Mouse (Mus musculus): ENCODE data around the gene Zscan2. TPM values are rescaled to one million over a fixed set of nuclear protein-coding genes. Genes with fewer than 3 reads are reported as not detected.

The Zscan2 gene
- polyA plus RNA-seq, 1 experiment from 2014 or later = 2.7 TPM

DNA sequence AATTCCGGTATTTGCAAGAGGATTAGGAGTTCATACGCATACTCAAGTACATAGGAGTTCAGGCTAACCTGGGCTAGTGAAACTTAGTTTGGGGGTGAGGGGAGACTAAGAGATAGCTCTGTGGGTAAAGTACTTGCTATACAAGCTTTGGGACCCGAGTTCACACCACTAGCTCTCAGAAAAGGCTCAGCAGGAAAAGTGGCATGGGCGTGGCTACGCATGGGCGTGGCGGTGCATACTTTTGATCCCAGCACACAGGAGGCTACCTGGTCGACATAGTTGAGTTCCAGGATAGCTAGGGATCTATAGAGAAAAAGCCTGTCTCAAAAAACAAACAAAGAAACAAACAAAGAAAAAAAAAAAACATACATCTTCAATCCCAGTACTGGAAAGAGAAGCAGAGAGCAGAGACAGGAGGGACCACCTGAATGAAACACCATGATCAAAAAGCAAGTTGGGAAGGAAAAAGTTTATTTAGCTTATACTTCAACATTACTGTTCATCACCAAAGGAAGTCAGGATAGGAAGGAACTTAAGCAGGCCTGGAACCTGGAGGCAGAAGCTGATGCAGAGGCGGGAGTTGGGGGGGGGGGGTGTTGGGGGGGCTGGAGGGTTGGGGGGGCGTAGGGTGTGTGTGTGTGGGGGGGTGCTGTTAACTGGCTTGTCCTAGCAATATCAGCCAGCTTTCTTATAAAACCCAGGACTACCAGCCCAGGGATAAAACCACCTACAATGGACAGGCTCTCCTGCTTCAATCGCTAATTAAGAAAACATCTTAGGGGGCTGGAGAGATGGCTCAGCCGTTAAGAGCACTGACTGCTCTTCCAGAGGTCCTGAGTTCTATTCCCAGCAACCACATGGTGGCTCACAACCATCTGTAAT is 26.8 kb upstream of the Zscan2 start:
- H3K9ac ChIP-seq = no peak overlapping the region
- no peaks in the 10 kb centered on the region for H3K27me3 ChIP-seq
- H3K4me3 ChIP-seq = no peak overlapping the region
- WGBS = 24% methylated on average over 12 of the region's 12 CpGs
- H3K36me3 ChIP-seq = no peaks in the 10 kb centered on the region
- no peak overlapping the region for H3K4me2 ChIP-seq
- H3K27ac ChIP-seq = no peak overlapping the region; the same call in 1 of the 2 replicates
- 0 out of 2 replicates have a peak, but pooled peaks have one; percentile 33 for ATAC-seq (ENCODE audit: borderline replicate concordance, extremely low read depth, low FRiP score, low TSS enrichment)
- peaks cover 35% of the 10 kb centered on the region for H3K4me1 ChIP-seq
- H3K9me3 ChIP-seq = no peaks in the 10 kb centered on the region

DNA sequence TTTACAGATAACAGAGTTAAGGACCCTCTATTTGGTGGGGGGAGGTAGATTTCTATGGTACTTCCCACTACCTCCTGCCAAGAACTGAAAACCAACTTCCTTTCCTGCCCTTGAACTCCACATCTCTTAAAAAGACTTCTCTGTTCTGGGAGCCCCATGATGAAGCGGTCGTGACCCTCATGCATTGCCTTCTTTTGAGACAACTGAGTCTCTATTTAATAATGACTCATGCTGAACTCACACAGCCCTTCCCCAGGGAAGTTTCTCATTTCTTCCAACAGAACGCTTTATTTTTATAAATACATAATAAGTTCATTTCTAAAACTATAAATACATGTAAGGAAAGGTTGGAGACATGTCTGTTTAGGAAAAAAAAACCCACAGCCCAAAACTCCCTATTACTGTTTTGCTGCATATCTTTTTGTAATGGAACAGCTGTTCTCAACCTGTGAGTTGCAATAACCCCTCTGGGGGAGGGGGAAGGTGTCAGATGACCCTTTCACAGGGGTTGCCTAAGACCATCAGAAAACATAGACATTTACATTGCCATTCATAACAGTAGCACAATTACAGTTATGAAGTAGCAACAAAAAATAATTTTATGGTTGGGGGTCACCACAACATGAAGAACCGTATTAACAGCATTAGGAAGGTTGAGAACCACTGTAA is 24.6 kb upstream of the Zscan2 start:
- H3K4me1 ChIP-seq = peaks cover 38% of the 10 kb centered on the region
- peak overlapping the region; percentile 9; the same call in 1 of the 2 replicates for H3K27ac ChIP-seq
- H3K9me3 ChIP-seq = no peaks in the 10 kb centered on the region
- no peak overlapping the region for H3K9ac ChIP-seq
- no peak for ATAC-seq (ENCODE audit: borderline replicate concordance, extremely low read depth, low FRiP score, low TSS enrichment)
- H3K4me2 ChIP-seq = no peak overlapping the region
- no peak overlapping the region for H3K4me3 ChIP-seq
- H3K36me3 ChIP-seq = no peaks in the 10 kb centered on the region
- 51% methylated on average over 4 of the region's 4 CpGs for WGBS
- no peaks in the 10 kb centered on the region for H3K27me3 ChIP-seq

DNA sequence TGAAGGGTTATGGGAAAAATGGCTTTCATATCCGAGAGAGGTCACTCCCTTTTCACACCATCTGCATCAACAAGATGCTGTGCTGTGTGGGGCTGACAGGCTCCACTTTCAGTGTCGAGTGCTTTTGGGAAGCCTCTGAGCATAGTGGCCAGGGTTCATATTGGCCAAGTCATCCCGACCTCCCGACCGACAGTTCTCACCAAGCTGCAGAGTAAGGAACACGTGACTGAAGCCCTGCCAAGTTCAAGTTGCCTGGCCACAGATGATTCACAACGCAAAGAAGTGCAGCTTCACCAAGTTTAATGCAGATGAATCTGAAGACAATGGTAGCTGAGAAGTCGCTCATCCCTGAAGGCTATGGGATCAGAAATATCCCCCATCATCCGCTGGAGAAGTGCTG is 23.0 kb upstream of the Zscan2 start:
- Histone ChIP-seq H3K4me3 (no peak overlapping the region), H3K36me3 (no peaks in the 10 kb centered on the region), H3K27me3 (no peaks in the 10 kb centered on the region), H3K4me1 (peaks cover 31% of the 10 kb centered on the region), H3K9me3 (no peaks in the 10 kb centered on the region), H3K27ac (no peak overlapping the region), H3K9ac (peak overlapping the region; percentile 4; the same call in 1 of the 2 replicates), H3K4me2 (no peak overlapping the region)
- ATAC-seq (ENCODE audit: borderline replicate concordance, extremely low read depth, low FRiP score, low TSS enrichment) = no peak
- WGBS = 34% methylated on average over 9 of the region's 9 CpGs

DNA sequence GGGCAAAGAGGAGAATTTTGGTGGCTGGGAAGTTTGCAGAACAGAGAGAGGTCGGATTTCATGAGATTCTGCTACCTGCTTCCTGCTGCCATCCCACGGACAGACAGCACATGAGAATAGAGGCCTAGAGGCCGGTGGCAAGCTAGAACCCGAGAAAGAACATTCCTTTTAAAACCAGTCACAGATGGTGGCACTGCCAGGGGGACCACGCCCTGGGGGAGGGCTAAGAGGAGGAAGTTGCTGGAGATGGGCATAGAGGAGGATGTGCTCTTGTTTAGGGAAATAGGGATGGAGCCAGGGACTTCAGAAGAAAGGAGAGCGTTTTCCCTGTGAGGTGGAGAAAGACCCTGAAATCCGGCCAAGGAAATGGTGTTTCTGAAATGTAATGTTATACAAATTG is 22.5 kb upstream of the Zscan2 start:
- ATAC-seq (ENCODE audit: borderline replicate concordance, extremely low read depth, low FRiP score, low TSS enrichment) = no peak
- Histone ChIP-seq H3K4me3 (no peak overlapping the region), H3K27ac (no peak overlapping the region), H3K4me1 (peaks cover 27% of the 10 kb centered on the region), H3K9ac (peak overlapping the region; percentile 4; the same call in 1 of the 2 replicates), H3K27me3 (no peaks in the 10 kb centered on the region), H3K36me3 (no peaks in the 10 kb centered on the region), H3K9me3 (no peaks in the 10 kb centered on the region), H3K4me2 (no peak overlapping the region)
- 36% methylated on average over 7 of the region's 7 CpGs for WGBS

DNA sequence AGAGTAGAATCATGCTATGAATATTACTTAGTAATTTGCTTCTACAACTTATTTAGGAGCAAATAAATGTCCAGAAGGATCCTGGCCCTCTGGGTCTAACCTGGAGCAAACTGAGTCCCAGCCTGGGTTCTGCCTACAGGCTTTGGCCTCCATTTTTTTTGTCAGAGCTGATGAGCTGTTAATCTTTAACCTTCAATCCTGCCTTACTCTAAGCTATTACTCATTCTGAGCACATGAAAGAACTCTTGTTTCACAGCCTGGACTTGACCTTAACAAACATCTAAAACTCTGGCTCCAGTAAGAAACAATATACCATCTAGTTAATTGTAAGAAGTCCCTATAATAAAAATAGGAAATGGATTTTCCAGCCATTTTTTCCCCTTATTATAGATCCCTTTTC is 21.0 kb upstream of the Zscan2 start:
- Histone ChIP-seq H3K9ac (no peak overlapping the region), H3K4me1 (peaks cover 22% of the 10 kb centered on the region), H3K9me3 (no peaks in the 10 kb centered on the region), H3K36me3 (no peaks in the 10 kb centered on the region), H3K27ac (no peak overlapping the region), H3K4me2 (no peak overlapping the region), H3K27me3 (no peaks in the 10 kb centered on the region), H3K4me3 (no peak overlapping the region)
- ATAC-seq (ENCODE audit: borderline replicate concordance, extremely low read depth, low FRiP score, low TSS enrichment) = no peak

DNA sequence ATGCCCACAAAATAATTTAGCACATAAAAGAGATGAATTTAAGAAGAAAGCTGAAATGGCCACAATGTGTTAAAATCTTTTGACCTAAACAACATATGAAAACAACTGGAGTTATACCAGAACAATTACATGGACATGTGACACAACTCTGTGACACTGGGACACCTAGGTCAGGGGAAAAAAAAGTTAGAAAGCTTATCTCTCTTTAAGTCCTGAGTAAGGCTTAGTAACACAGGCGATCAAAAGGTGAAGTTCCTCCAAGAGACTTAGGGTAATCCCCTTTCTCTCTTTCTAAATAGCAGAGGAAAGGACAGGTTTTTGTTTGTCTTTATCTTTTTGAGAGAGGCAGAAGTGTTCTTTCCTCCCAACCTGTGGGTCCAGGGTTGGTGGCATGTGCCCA is 20.5 kb upstream of the Zscan2 start:
- no peak overlapping the region for H3K4me3 ChIP-seq
- H3K27me3 ChIP-seq = no peaks in the 10 kb centered on the region
- H3K4me2 ChIP-seq = no peak overlapping the region
- no peaks in the 10 kb centered on the region for H3K36me3 ChIP-seq
- ATAC-seq (ENCODE audit: borderline replicate concordance, extremely low read depth, low FRiP score, low TSS enrichment) = no peak
- no peaks in the 10 kb centered on the region for H3K9me3 ChIP-seq
- H3K27ac ChIP-seq = no peak overlapping the region
- no peak overlapping the region for H3K9ac ChIP-seq
- peaks cover 20% of the 10 kb centered on the region for H3K4me1 ChIP-seq
- 34% methylated on average over 1 of the region's 1 CpGs for WGBS

DNA sequence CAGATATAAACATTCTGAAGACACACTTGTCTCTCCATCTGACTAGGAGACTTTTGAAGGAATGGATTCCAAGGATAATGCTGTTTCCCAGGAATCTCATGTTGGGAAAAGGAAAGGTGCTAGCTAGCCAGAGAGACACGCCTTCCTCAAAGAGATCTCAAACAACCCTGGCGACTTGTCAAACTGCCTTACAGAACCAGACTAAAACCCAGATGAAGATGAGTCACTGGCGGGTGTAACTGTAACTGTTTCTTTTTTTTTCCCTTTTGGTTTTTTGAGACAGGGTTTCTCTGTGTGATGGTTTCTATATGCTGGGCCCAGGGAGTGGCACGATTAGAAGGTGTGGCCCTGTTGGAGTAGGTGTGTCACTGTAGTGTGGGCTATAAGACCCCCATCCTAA is 19.8 kb upstream of the Zscan2 start:
- Histone ChIP-seq H3K4me2 (no peak overlapping the region), H3K27ac (no peak overlapping the region), H3K27me3 (no peaks in the 10 kb centered on the region), H3K4me1 (peaks cover 14% of the 10 kb centered on the region), H3K36me3 (no peaks in the 10 kb centered on the region), H3K9ac (no peak overlapping the region), H3K9me3 (no peaks in the 10 kb centered on the region), H3K4me3 (no peak overlapping the region)
- ATAC-seq (ENCODE audit: borderline replicate concordance, extremely low read depth, low FRiP score, low TSS enrichment) = no peak
- WGBS = 66% methylated on average over 4 of the region's 4 CpGs

DNA sequence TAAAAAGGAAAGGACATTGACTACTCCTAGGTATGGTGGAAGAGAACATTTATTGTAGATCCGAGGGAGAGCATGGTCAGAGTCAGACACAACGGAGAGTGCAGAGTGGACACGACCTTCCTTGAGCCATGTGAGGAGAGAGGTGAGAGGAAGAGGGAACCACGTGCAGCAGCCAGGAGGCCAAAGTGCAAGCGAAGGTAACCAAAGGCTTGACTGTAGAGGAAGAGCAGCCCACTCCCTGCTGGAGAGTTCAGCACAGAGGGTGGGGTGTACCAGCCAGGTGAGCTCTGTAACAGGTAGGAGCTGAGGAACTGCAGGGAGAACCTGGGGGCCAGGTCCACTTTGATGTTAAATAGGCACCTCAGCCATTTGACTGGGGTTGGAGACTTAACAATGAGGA is 18.6 kb upstream of the Zscan2 start:
- H3K4me1 ChIP-seq = peaks cover 12% of the 10 kb centered on the region
- H3K36me3 ChIP-seq = no peaks in the 10 kb centered on the region
- no peak overlapping the region for H3K4me2 ChIP-seq
- 62% methylated on average over 5 of the region's 5 CpGs for WGBS
- no peak for ATAC-seq (ENCODE audit: borderline replicate concordance, extremely low read depth, low FRiP score, low TSS enrichment)
- H3K9ac ChIP-seq = no peak overlapping the region
- H3K4me3 ChIP-seq = no peak overlapping the region
- no peaks in the 10 kb centered on the region for H3K9me3 ChIP-seq
- no peak overlapping the region for H3K27ac ChIP-seq
- no peaks in the 10 kb centered on the region for H3K27me3 ChIP-seq

DNA sequence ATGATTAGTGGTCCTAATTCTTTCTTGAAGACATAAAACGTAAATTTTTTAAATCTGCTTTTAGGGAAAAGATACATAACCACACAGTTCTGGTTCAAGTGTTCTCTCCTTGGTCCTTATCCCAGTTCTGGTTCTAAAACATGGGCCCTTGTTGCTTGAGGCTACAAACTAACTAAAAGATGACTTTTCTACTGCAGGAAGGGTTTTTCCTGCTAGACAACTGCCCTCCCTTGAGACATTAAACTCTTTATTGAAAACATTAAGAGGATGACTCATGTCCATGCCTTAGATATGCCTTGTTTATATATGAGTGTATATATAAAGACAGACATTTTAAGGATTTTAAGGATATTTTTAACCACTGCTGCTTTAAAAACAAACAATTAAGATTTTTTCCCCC is 17.5 kb upstream of the Zscan2 start:
- no peak for ATAC-seq (ENCODE audit: borderline replicate concordance, extremely low read depth, low FRiP score, low TSS enrichment)
- Histone ChIP-seq H3K4me1 (peaks cover 5% of the 10 kb centered on the region; the same call in 1 of the 2 replicates), H3K27me3 (no peaks in the 10 kb centered on the region), H3K9ac (no peak overlapping the region), H3K36me3 (no peaks in the 10 kb centered on the region), H3K9me3 (no peaks in the 10 kb centered on the region), H3K27ac (no peak overlapping the region), H3K4me3 (no peak overlapping the region), H3K4me2 (no peak overlapping the region)
- WGBS = 78% methylated on average over 1 of the region's 1 CpGs

DNA sequence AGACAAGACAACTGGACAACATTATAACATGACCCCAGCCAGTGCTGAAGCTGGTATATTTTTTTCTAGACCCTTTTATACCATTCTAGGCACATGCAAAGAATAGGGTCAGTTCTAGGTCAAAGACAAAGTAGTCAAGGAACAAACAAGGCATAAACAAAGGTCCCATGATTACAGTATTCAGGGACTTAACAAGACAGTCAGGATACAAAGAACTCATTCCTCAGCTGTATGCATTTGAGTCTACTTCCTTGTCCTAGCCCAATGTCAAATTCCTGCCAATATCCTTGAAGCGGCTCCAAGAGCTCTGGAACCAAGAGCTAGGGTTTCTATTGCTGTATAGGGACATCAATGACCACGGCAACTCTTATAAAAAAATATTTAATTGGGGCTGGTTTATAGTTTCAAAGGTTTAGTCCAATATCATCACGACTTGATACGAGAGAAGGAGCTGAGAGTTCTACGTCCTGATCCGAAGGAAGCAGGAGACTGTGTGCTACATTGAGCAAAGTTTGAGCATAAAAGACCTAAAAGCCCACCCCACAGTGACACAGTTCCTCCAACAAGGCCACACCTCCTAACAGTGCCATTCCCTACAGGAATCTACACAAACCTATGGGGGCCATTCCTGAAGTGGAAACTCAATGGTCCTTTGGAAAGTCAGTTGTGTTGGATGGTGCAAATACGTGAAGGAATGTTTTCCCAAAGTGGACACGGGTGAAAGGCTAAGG is 16.6 kb upstream of the Zscan2 start:
- Histone ChIP-seq H3K4me1 (peaks cover 3% of the 10 kb centered on the region; the same call in 1 of the 2 replicates), H3K9ac (no peak overlapping the region), H3K4me2 (no peak overlapping the region), H3K27ac (no peak overlapping the region), H3K36me3 (no peaks in the 10 kb centered on the region), H3K27me3 (no peaks in the 10 kb centered on the region), H3K4me3 (no peak overlapping the region), H3K9me3 (no peaks in the 10 kb centered on the region)
- ATAC-seq (ENCODE audit: borderline replicate concordance, extremely low read depth, low FRiP score, low TSS enrichment) = no peak
- 87% methylated on average over 8 of the region's 8 CpGs for WGBS

DNA sequence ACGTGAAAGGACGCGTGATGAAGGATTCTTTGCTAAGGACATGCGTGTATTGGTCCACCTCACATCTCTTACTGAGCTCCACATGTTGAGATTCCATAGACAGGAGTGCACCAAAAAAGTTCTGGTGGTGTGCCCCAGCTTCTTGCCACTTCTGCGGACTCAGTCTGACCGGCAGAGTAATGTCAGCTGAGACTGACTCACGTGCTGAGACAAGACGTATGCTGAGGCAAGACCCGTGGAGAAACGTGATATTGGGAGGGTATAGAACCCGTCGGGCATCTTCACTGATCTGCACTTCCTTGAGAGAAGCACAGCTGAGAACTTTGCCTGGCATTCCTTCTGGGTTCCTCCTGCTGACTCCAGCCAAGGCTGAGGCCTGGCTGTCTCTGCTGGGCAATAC is 16.0 kb upstream of the Zscan2 start:
- 90% methylated on average over 12 of the region's 12 CpGs for WGBS
- H3K4me1 ChIP-seq = peaks cover 3% of the 10 kb centered on the region; the same call in 1 of the 2 replicates

More for the DNA sequence above, 16.0 kb upstream of the Zscan2 start:
- Histone ChIP-seq H3K4me2 (no peak overlapping the region), H3K36me3 (no peaks in the 10 kb centered on the region), H3K9ac (no peak overlapping the region), H3K4me3 (no peak overlapping the region), H3K27ac (no peak overlapping the region), H3K27me3 (no peaks in the 10 kb centered on the region), H3K9me3 (no peaks in the 10 kb centered on the region)
- no peak for ATAC-seq (ENCODE audit: borderline replicate concordance, extremely low read depth, low FRiP score, low TSS enrichment)

Measured in lung, embryonic 15.5 days (tissue).